Mouse (Mus musculus) MEL (cell line): ENCODE results near the gene Col23a1. TPM values are rescaled to one million over a fixed set of nuclear protein-coding genes. Genes with fewer than 3 reads are reported as not detected.

ENCODE experiments used
- DNase-seq: peaks from one replicate; pipeline ENCODE4 v3.0.0; 2011; ENCODE audit warnings: low read depth, low spot score
- H3K27ac ChIP-seq: 2 replicates; pipeline ENCODE4 v1.5.1; 2012; ENCODE audit warnings: low read depth, mild to moderate bottlenecking, control low read depth, low read length, moderate library complexity; ENCODE audit not compliant: control insufficient read depth
- H3K27me3 ChIP-seq, 2 experiments: fragments of 150-350 bp in 1 of 2; sonication (generic) in 1 of 2; 2 replicates each; pipeline ENCODE4 v1.6.1; 2012; ENCODE audit warnings: low read length in 2 of 2, mild to moderate bottlenecking in 2 of 2, improper control_type of control experiment in 1 of 2, moderate library complexity in 1 of 2; ENCODE audit not compliant: insufficient read depth in 2 of 2, control insufficient read depth in 1 of 2
- H3K36me3 ChIP-seq, 2 experiments: 2 replicates each; pipeline ENCODE4 v1.6.1; 2012 to 2014; ENCODE audit warnings: low read length in 2 of 2, improper control_type of control experiment in 1 of 2, inconsistent platforms in 1 of 2, mild to moderate bottlenecking in 1 of 2; ENCODE audit not compliant: insufficient read depth in 2 of 2, control insufficient read depth in 1 of 2
- H3K4me1 ChIP-seq, 2 experiments: fragments of 150-350 bp in 1 of 2; sonication (generic) in 1 of 2; 2 replicates each; pipeline ENCODE4 v1.6.1; 2012; ENCODE audit warnings: low read length in 2 of 2, improper control_type of control experiment in 1 of 2, mild to moderate bottlenecking in 1 of 2; ENCODE audit not compliant: insufficient read depth in 2 of 2, control insufficient read depth in 1 of 2
- H3K4me3 ChIP-seq, 2 experiments: fragments of 150-350 bp in 1 of 2; sonication (generic) in 1 of 2; 2 replicates each; pipeline ENCODE4 v1.5.1; 2012; ENCODE audit warnings: low read depth in 2 of 2, low read length in 2 of 2, mild to moderate bottlenecking in 2 of 2, moderate library complexity in 2 of 2, control low read depth in 1 of 2, improper control_type of control experiment in 1 of 2; ENCODE audit not compliant: control insufficient read depth in 1 of 2, insufficient read depth in 1 of 2
- H3K79me2 ChIP-seq: 2 replicates; pipeline ENCODE4 v1.6.1; 2012; ENCODE audit warnings: mild to moderate bottlenecking, low read length, moderate library complexity; ENCODE audit not compliant: control insufficient read depth, poor library complexity, insufficient read depth
- H3K9ac ChIP-seq: 2 replicates; pipeline ENCODE4 v1.6.1; 2012; ENCODE audit warnings: low read depth, mild to moderate bottlenecking, control low read depth, low read length, moderate library complexity; ENCODE audit not compliant: control insufficient read depth, poor library complexity, severe bottlenecking
- H3K9me3 ChIP-seq: fragments of 150-350 bp; sonication (generic); replicated peaks from 2 replicates; pipeline ENCODE4 v1.6.1; 2012; ENCODE audit warnings: mild to moderate bottlenecking, low read length, improper control_type of control experiment, moderate library complexity; ENCODE audit not compliant: insufficient read depth
- CHD2 ChIP-seq: IDR thresholded peaks from 2 replicates; pipeline ENCODE4 v1.6.1; 2011; ENCODE audit warnings: low read length, improper control_type of control experiment
- E2F4 ChIP-seq: IDR thresholded peaks from 2 replicates; pipeline ENCODE4 v1.6.1; 2011; ENCODE audit warnings: low read depth, low read length, improper control_type of control experiment, borderline replicate concordance
- GABPA ChIP-seq: IDR thresholded peaks from 2 replicates; pipeline ENCODE4 v1.6.1; 2012; ENCODE audit warnings: low read depth, mild to moderate bottlenecking, inconsistent platforms, low read length, improper control_type of control experiment, moderate library complexity
- GATA1 ChIP-seq: IDR thresholded peaks from 2 replicates; pipeline ENCODE4 v1.6.1; 2011; ENCODE audit warnings: low read depth, low read length, improper control_type of control experiment
- JUND ChIP-seq: IDR thresholded peaks from 2 replicates; pipeline ENCODE4 v1.6.1; 2011; ENCODE audit warnings: low read depth, mild to moderate bottlenecking, improper control_type of control experiment, low read length
- KAT2A ChIP-seq: conservative IDR thresholded peaks from 2 replicates; pipeline ENCODE4 v1.6.1; 2012; ENCODE audit warnings: low read depth, low read length, improper control_type of control experiment, inconsistent platforms
- MAFK ChIP-seq: IDR thresholded peaks from 2 replicates; pipeline ENCODE4 v1.6.1; 2011; ENCODE audit warnings: low read depth, mild to moderate bottlenecking, low read length, improper control_type of control experiment, borderline replicate concordance
- NELFE ChIP-seq: IDR thresholded peaks from 2 replicates; pipeline ENCODE4 v1.6.1; 2011; ENCODE audit warnings: low read depth, low read length, improper control_type of control experiment
- NRF1 ChIP-seq: IDR thresholded peaks from 2 replicates; pipeline ENCODE4 v1.6.1; 2014; ENCODE audit warnings: low read depth, mild to moderate bottlenecking, inconsistent platforms, low read length, improper control_type of control experiment, moderate library complexity; ENCODE audit not compliant: poor library complexity, insufficient read depth, severe bottlenecking
- POLR2AphosphoS2 ChIP-seq: IDR thresholded peaks from 2 replicates; pipeline ENCODE4 v1.6.1; 2011; ENCODE audit warnings: low read length, improper control_type of control experiment
- POLR2AphosphoS5 ChIP-seq: IDR thresholded peaks from 2 replicates; pipeline ENCODE4 v1.6.1; 2012; ENCODE audit warnings: low read depth, borderline replicate concordance, mild to moderate bottlenecking, inconsistent platforms, low read length, moderate library complexity, mixed read lengths
- RAD21 ChIP-seq: IDR thresholded peaks from 2 replicates; pipeline ENCODE4 v1.6.1; 2011; ENCODE audit warnings: mild to moderate bottlenecking, low read depth, low read length, improper control_type of control experiment
- RCOR1 ChIP-seq: IDR thresholded peaks from 2 replicates; pipeline ENCODE4 v1.6.1; 2012; ENCODE audit warnings: low read depth, mild to moderate bottlenecking, inconsistent platforms, low read length, improper control_type of control experiment
- SMC3 ChIP-seq: IDR thresholded peaks from 2 replicates; pipeline ENCODE4 v1.6.1; 2011; ENCODE audit warnings: low read depth, low read length, improper control_type of control experiment
- TAL1 ChIP-seq: IDR thresholded peaks from 2 replicates; pipeline ENCODE4 v1.6.1; 2012; ENCODE audit warnings: mild to moderate bottlenecking, inconsistent platforms, low read length, moderate library complexity, mixed read lengths
- TBP ChIP-seq: IDR thresholded peaks from 2 replicates; pipeline ENCODE4 v1.8.0; 2011; ENCODE audit warnings: low read depth, low read length, improper control_type of control experiment
- TCF12 ChIP-seq: IDR thresholded peaks from 2 replicates; pipeline ENCODE4 v1.6.1; 2014; ENCODE audit warnings: low read depth, mild to moderate bottlenecking, inconsistent platforms, low read length, improper control_type of control experiment, moderate library complexity
- UBTF ChIP-seq: IDR thresholded peaks from 2 replicates; pipeline ENCODE4 v1.6.1; 2012; ENCODE audit warnings: low read depth, mild to moderate bottlenecking, inconsistent platforms, low read length, improper control_type of control experiment, moderate library complexity, borderline replicate concordance; ENCODE audit not compliant: insufficient read depth
- ZC3H11A ChIP-seq: IDR thresholded peaks from 2 replicates; pipeline ENCODE4 v1.6.1; 2012; ENCODE audit warnings: low read depth, mild to moderate bottlenecking, inconsistent platforms, low read length, improper control_type of control experiment
- ZNF384 ChIP-seq: IDR thresholded peaks from 2 replicates; pipeline ENCODE4 v1.6.1; 2012; ENCODE audit warnings: low read depth, mild to moderate bottlenecking, inconsistent platforms, low read length, improper control_type of control experiment
- polyA plus RNA-seq, 2 experiments: library from polyadenylated mRNA; stranded (reverse) in 1 of 2; unstranded in 1 of 2; fragments of >175 nt in 1 of 2; fragments of >200 nt in 1 of 2; gene quantifications; 2 replicates each; pipeline versions ENCODE4 v1.2.1 to v1.2.4; 2012; ENCODE audit warnings: low replicate concordance in 2 of 2, low read depth in 1 of 2; ENCODE audit not compliant: insufficient read length in 2 of 2, insufficient read depth in 1 of 2, missing spikeins in 1 of 2
- total RNA-seq: library from RNA; depleted of rRNA; stranded (reverse); fragments of 300-350 nt; gene quantifications from 2 replicates; pipeline ENCODE4 v1.2.3, GENCODE M21; 2012

Col23a1 gene
- total and polyA plus RNA-seq, 3 experiments = under 0.01 to 0.03 TPM; not detected in 1

DNA sequence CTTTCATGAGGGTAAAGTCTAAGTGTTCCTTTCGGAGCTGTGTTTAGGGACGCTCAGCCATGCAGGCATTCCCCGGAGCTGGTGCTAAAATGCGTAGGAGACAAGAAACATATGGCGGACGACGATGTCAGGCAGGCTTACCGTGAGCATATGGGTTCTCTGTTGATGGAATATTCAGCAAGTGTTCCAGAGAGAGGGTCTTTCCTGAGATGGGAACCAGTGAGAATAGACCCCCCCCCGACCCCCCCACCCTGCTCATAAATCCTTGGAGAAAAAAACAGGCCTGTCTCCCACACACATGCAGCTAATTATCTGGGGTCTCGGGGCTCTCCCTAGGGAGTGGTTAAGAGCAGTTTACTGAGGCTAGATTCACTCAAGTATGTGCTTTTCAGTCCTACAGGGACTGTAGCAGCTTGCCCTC is 212.7 kb downstream of the Col23a1 start:
- Histone ChIP-seq H3K4me1 (no peaks in the 10 kb centered on the region), H3K27ac (no peak overlapping the region), H3K9me3 (no peaks in the 10 kb centered on the region), H3K36me3 (no peaks in the 10 kb centered on the region), H3K79me2 (no peaks in the 10 kb centered on the region), H3K27me3 (no peaks in the 10 kb centered on the region), H3K4me3 (no peak overlapping the region), H3K9ac (no peak overlapping the region)
- no peak for TF ChIP-seq UBTF
- no peak for TF ChIP-seq E2F4
- no peak for TF ChIP-seq CHD2
- no peak for TF ChIP-seq ZNF384
- no peak for TF ChIP-seq NELFE
- no peak for TF ChIP-seq ZC3H11A
- TF ChIP-seq GATA1 = no peak
- TF ChIP-seq SMC3 = no peak
- no peak for TF ChIP-seq TAL1
- no peak for TF ChIP-seq JUND
- TF ChIP-seq POLR2AphosphoS5 = no peak
- no peak for TF ChIP-seq POLR2AphosphoS2
- no peak for TF ChIP-seq NRF1
- no peak for TF ChIP-seq RCOR1
- TF ChIP-seq RAD21 = no peak
- no peak for DNase-seq

DNA sequence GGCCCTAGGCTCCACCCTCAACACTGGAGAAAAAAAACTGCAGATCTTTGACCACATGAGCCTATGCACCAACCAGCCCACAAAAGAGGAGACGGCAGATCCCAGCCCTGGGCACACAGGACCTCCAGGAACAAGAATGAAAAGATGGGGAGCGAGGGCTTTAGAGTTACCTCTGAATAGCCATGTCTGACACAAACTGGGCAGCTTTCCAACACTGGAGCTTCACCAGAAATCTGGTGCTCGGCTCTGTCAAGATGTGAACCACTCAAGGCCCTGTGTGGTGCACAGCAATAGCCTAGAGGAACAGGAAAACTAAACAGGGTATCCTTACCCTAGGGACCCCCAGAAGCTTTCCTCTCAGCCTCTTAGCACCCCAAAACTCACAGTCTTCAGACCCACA is 215.2 kb downstream of the Col23a1 start:
- Histone ChIP-seq H3K4me1 (no peaks in the 10 kb centered on the region), H3K9ac (no peak overlapping the region), H3K27ac (no peak overlapping the region), H3K4me3 (no peak overlapping the region), H3K9me3 (no peaks in the 10 kb centered on the region), H3K36me3 (no peaks in the 10 kb centered on the region), H3K79me2 (no peaks in the 10 kb centered on the region), H3K27me3 (peaks cover 0 to 1% of the 10 kb centered on the region in 2 experiments; a peak in 1 of 4 replicates)
- no peak for TF ChIP-seq POLR2AphosphoS2
- no peak for TF ChIP-seq TBP
- TF ChIP-seq E2F4 = no peak
- TF ChIP-seq GABPA = no peak
- TF ChIP-seq KAT2A = no peak
- TF ChIP-seq MAFK = no peak
- no peak for TF ChIP-seq POLR2AphosphoS5
- no peak for TF ChIP-seq TCF12
- TF ChIP-seq JUND = no peak
- DNase-seq = no peak
